Mouse (Mus musculus) limb, embryonic 15.5 days (tissue): ENCODE results near the gene Cebpz. TPM values are rescaled to one million over a fixed set of nuclear protein-coding genes. Genes with fewer than 3 reads are reported as not detected.

ENCODE experiments used
- ATAC-seq: fragments of 200-750 bp; cut with Nextera tagmentation; 2 replicates; pipeline ENCODE4 v1.8.0; 2017; ENCODE audit warnings: low read depth, moderate TSS enrichment; ENCODE audit not compliant: insufficient number of reproducible peaks, low FRiP score, low TSS enrichment
- H3K27ac ChIP-seq: fragments of 300-500 bp; sonication (generic); 2 replicates; pipeline ENCODE4 v1.5.1; 2015; ENCODE audit warnings: moderate library complexity, mild to moderate bottlenecking, inconsistent platforms
- H3K27me3 ChIP-seq: fragments of 300-500 bp; sonication (generic); 2 replicates; pipeline ENCODE4 v1.6.1; 2015; ENCODE audit warnings: inconsistent platforms
- H3K36me3 ChIP-seq: fragments of 300-500 bp; sonication (generic); 2 replicates; pipeline ENCODE4 v1.6.1; 2015; ENCODE audit warnings: inconsistent platforms
- H3K4me1 ChIP-seq: fragments of 300-500 bp; sonication (generic); 2 replicates; pipeline ENCODE4 v1.6.1; 2015; ENCODE audit warnings: inconsistent platforms
- H3K4me2 ChIP-seq: fragments of 300-500 bp; sonication (generic); 2 replicates; pipeline ENCODE4 v1.6.1; 2015; ENCODE audit warnings: mild to moderate bottlenecking, inconsistent platforms
- H3K4me3 ChIP-seq: fragments of 300-500 bp; sonication (generic); 2 replicates; pipeline ENCODE4 v1.5.1; 2015; ENCODE audit warnings: mild to moderate bottlenecking, inconsistent platforms
- H3K9ac ChIP-seq: fragments of 300-500 bp; sonication (generic); 2 replicates; pipeline ENCODE4 v1.6.1; 2015; ENCODE audit warnings: inconsistent platforms
- H3K9me3 ChIP-seq: fragments of 300-500 bp; sonication (generic); 2 replicates; pipeline ENCODE4 v1.6.1; 2016; ENCODE audit warnings: inconsistent platforms
- WGBS: fragments of 180-500 bp; shearing (Covaris S2); methylation state at CpG from one replicate; pipeline ENCODE4 v1.1.7; 2015; 5-methylcytosine and 5-hydroxymethylcytosine counted together
- polyA plus RNA-seq: library from polyadenylated mRNA; unstranded; fragments of >200 nt; fragmentation: Nextera tagmentation; extraction: Ambion mirVana; gene quantifications from 2 replicates; pipeline ENCODE4 v1.2.1, GENCODE M21; 2015

Gene Cebpz
- 40.6 and 61.9 TPM in 2 replicates for polyA plus RNA-seq

DNA sequence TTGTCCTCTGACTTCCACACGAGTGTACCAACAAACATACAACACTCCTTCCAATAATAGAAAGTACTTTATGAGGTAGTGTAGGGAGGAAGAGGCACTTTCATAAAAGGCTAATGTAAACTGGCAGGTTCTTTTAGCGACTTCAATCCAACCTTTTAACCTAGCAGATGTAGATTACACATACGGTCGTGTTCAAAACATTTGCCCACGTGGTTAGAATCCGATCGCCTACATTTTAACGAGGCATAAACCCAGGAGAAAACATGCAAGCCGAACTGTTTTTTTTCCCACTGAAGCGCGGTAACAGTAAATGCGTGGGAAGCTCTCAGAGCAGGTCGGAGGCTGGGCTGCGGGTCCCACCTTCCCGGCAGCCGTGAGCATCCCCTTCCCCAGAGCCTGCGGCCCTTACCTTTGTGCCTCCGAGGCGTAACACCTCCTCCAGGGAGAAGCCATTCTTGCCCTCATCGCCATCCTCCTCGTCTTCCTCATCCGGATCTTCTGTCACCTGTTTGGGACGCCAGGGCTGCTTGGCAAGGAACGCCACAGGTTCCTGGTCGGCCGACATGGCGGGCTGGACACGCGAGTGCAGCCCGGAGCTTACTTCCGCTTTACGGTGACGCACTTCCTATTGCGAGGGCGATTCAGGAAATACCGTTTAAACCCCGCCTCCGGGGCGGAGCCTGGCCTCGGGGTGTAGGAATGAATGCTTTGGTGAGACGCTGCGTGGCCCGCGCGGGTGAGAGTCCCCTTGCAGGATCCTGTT lies at the start of gene Cebpz, which contains the start of gene Ndufaf7:
TSS of gene Cebpz (minus strand) at position 601 of the 763 bp plus-strand sequence.
TSS of gene Ndufaf7 (plus strand) at position 671 of the 763 bp plus-strand sequence.
- WGBS: under 1% methylated on average over 45 of the region's 45 CpGs
- Histone ChIP-seq H3K4me1 (peaks cover 20% of the 10 kb centered on the region; the same call in 1 of the 2 replicates), H3K4me3 (peak within 1 kb of the TSS; percentile 93), H3K9ac (peak within 1 kb of the TSS; percentile 76), H3K36me3 (peaks cover 45% of the 10 kb centered on the region), H3K4me2 (peak within 1 kb of the TSS; percentile 71), H3K9me3 (no peaks in the 10 kb centered on the region), H3K27me3 (no peaks in the 10 kb centered on the region), H3K27ac (peak within 1 kb of the TSS; percentile 69)
- peak; percentile 98 for ATAC-seq

DNA sequence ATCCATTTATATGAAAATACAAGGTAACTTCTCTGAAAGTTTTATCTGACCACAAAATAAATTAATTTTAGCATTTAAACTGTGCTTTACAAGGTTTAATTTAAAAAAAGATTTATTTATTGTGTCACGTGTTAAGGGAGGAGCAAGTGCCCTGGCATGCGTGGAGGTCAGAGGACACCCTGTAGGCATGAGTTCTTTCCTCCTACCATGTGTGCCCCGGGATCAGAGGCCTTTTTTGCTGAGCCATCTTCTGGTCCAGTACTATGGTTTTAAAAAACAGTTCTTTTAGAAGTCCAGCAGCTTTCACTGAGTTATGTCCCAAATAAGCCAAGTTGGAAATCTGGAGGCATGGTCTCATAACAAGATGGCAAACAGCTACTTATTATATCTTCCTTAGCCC lies 46.9 kb upstream of the Cebpz start:
- Histone ChIP-seq H3K4me2 (no peak overlapping the region), H3K4me1 (no peaks in the 10 kb centered on the region), H3K9me3 (no peaks in the 10 kb centered on the region), H3K36me3 (peaks cover 27% of the 10 kb centered on the region), H3K27ac (no peak overlapping the region), H3K27me3 (no peaks in the 10 kb centered on the region), H3K4me3 (no peak overlapping the region), H3K9ac (no peak overlapping the region)
- ATAC-seq: no peak
- 84% methylated on average over 3 of the region's 3 CpGs for WGBS

DNA sequence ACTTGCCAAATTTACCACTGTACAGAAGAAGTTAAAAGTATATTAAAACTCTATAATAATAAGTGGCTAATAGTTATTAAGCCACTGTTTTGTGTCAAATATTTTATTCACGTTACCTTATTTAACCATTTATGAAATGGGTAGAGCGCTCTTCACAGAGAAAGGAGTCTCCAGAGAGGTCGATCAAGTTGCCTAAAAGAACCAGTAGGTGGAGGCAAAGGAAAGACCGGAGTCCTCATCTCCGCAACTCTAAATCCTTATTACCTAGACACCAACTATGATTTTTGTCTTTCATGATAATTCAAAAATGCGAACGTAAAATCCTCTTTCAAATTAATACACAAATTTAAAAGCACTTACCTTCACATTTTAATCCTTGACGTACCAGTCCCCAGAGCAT lies 46.3 kb upstream of the Cebpz start:
- H3K9me3 ChIP-seq: no peaks in the 10 kb centered on the region
- no peak overlapping the region for H3K4me2 ChIP-seq

DNA sequence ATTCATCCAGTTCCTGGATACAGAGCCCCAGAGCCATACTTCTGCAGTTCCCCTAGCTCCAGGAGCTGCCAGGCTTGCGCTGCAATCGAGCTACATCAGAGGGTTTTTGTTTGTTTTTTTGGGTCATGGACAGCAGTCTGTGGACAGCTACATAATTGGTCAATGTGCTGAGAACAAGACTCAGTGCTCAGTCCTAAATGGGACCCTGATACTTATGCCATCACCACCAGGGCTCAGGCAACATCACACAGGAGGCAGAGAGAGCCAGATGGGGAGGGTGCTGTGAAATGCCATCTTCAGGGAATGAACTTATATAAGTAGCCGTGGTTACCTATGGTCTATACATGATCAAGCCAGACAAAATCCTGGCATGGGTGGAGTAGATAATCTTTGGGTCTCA lies 31.6 kb upstream of the Cebpz start:
- H3K4me2 ChIP-seq: no peak overlapping the region
- no peak overlapping the region for H3K4me3 ChIP-seq
- H3K27ac ChIP-seq: no peak overlapping the region
- 76% methylated on average over 3 of the region's 3 CpGs for WGBS
- no peaks in the 10 kb centered on the region for H3K4me1 ChIP-seq
- peaks cover 41% of the 10 kb centered on the region for H3K36me3 ChIP-seq
- no peaks in the 10 kb centered on the region for H3K9me3 ChIP-seq
- H3K9ac ChIP-seq: no peak overlapping the region
- no peaks in the 10 kb centered on the region for H3K27me3 ChIP-seq
- ATAC-seq: no peak

More for the DNA sequence above, 46.3 kb upstream of the Cebpz start:
- Histone ChIP-seq H3K27ac (no peak overlapping the region), H3K4me1 (no peaks in the 10 kb centered on the region), H3K9ac (no peak overlapping the region), H3K36me3 (peaks cover 27% of the 10 kb centered on the region), H3K4me3 (no peak overlapping the region), H3K27me3 (no peaks in the 10 kb centered on the region)
- ATAC-seq: no peak
- 93% methylated on average over 8 of the region's 8 CpGs for WGBS

DNA sequence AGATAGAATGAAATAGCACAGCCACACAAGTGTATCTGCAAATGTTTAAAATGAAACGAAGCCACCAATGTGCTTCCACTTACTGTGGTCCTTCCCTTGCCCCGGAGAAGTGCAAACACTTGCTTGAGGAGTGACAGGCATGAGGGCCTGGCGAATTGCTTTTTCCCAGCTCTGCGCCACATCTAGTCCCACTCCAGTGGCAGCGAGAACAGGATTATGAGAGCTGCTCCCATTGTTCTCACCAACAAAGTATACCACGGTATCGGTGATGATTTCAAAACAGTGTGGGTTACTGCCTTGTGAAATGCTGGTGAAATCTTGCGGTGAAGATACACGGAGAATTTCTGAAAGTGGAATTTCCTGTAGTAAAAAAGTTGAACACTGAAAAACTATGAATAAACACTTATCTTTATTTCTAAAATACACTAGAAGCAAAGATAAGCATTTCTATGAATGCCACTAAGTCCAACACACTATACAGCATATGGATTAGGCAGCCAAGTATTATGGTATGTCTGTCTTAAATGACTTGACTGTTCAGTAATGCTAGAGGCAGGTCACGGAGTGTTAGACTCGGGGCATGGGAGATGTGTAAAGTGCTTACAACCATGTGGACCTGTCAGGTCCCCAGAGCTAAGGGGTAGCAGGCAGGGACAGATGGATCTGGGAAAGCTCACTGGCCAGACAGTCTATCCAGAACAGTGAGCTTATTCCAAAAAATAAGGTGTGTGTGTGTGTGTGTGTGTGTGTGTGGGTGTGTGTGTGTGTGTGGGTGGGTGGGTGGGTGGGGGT lies 29.4 kb upstream of the Cebpz start:
- 91% methylated on average over 11 of the region's 11 CpGs for WGBS
- H3K9me3 ChIP-seq: no peaks in the 10 kb centered on the region
- H3K4me3 ChIP-seq: no peak overlapping the region
- no peak for ATAC-seq
- H3K9ac ChIP-seq: no peak overlapping the region
- H3K27ac ChIP-seq: no peak overlapping the region
- peaks cover 52% of the 10 kb centered on the region for H3K36me3 ChIP-seq
- no peaks in the 10 kb centered on the region for H3K27me3 ChIP-seq
- H3K4me1 ChIP-seq: no peaks in the 10 kb centered on the region
- no peak overlapping the region for H3K4me2 ChIP-seq

DNA sequence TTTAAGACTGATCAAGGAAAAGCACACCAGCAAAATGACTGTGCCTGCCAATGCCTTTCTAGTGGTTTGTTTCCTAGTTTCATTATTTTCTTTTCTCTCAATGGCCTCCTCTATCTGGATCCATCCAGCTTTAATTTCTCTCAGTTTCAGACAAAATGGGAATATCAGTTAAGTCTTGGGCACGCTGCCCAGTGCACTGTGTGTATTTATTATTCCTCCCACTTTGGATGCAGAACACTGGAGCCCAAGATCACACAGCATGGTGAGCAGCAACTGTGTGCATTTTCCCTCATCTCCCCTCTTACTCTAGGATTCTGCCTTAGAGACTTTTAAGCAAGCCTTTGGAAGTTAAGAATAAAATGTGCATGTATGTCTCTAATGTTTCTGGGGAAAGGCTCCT lies 27.5 kb upstream of the Cebpz start:
- H3K4me3 ChIP-seq: no peak overlapping the region
- peaks cover 60% of the 10 kb centered on the region for H3K36me3 ChIP-seq
- no peaks in the 10 kb centered on the region for H3K27me3 ChIP-seq
- no peak overlapping the region for H3K4me2 ChIP-seq
- no peak overlapping the region for H3K9ac ChIP-seq
- no peaks in the 10 kb centered on the region for H3K9me3 ChIP-seq
- 88% methylated on average over 1 of the region's 1 CpGs for WGBS
- H3K27ac ChIP-seq: no peak overlapping the region
- ATAC-seq: no peak
- no peaks in the 10 kb centered on the region for H3K4me1 ChIP-seq

DNA sequence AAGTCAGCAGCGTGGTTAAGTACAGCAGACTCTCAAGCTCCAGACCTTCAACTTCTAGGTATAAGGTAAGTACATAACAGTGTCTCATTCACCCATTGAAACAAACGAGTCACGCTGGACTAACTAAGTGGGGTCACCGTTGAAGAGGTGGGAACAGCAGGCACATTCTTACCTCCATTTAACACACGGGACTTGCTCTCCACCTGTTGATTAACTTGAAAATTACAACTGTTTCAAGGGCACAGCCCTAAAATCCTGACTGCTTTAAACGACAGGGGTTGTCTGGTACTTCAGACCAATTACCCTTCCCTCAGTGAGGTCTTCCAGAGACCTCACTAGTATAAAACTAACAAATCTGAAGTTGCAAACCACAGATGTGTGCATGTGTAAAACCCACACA lies 22.6 kb upstream of the Cebpz start:
- Histone ChIP-seq H3K27me3 (no peaks in the 10 kb centered on the region), H3K27ac (no peak overlapping the region), H3K9me3 (no peaks in the 10 kb centered on the region), H3K9ac (no peak overlapping the region), H3K36me3 (peaks cover 74% of the 10 kb centered on the region), H3K4me3 (no peak overlapping the region), H3K4me2 (no peak overlapping the region), H3K4me1 (no peaks in the 10 kb centered on the region)
- ATAC-seq: no peak
- WGBS: 64% methylated on average over 6 of the region's 6 CpGs

DNA sequence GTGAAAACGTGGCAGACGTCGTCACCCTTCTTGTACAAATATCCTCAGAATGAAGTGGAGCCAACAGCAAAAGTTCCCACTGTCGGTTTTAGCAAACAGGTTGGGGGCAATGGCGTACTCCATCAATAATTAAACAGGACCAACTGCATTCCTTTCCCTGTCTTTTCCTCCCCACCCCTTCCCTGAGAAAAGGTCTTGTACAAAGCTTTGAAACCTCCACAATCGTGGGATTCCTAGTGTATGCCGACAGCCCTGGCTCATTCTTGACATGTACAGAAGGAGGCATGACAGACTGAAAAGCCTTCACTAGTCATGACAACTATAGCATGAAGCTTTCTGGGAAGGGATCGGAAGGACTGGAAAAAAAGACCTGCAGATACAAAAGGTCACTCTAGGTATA lies 16.4 kb upstream of the Cebpz start:
- Histone ChIP-seq H3K4me2 (no peak overlapping the region), H3K4me1 (no peaks in the 10 kb centered on the region), H3K36me3 (peaks cover 77% of the 10 kb centered on the region), H3K27me3 (no peaks in the 10 kb centered on the region), H3K9ac (no peak overlapping the region), H3K4me3 (no peak overlapping the region), H3K9me3 (no peaks in the 10 kb centered on the region), H3K27ac (no peak overlapping the region)
- ATAC-seq: no peak
- whole genome bisulfite sequencing: 71% methylated on average over 8 of the region's 8 CpGs

DNA sequence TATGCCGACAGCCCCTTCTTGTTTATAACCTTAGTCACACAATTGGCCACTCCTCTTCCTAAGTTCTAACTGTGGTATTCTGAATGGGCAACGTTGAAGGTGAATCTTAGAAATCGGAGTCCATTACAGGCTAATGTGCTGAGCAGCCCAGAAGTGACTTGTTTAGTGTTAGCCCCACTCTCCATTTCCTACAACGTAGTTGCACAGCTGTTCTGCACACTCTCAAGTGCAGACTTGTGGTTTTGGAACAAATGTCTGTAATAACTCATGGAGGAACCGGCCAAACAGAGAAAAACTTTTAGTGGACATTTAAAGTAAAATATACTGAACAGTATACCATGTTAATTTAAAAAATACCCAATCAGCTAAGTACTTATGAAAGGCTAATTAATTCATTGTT lies 15.2 kb upstream of the Cebpz start:
- Histone ChIP-seq H3K4me1 (no peaks in the 10 kb centered on the region), H3K9me3 (no peaks in the 10 kb centered on the region), H3K4me2 (no peak overlapping the region), H3K27me3 (no peaks in the 10 kb centered on the region), H3K36me3 (peaks cover 81% of the 10 kb centered on the region), H3K4me3 (no peak overlapping the region), H3K9ac (no peak overlapping the region), H3K27ac (no peak overlapping the region)
- 84% methylated on average over 5 of the region's 5 CpGs for WGBS
- ATAC-seq: no peak

DNA sequence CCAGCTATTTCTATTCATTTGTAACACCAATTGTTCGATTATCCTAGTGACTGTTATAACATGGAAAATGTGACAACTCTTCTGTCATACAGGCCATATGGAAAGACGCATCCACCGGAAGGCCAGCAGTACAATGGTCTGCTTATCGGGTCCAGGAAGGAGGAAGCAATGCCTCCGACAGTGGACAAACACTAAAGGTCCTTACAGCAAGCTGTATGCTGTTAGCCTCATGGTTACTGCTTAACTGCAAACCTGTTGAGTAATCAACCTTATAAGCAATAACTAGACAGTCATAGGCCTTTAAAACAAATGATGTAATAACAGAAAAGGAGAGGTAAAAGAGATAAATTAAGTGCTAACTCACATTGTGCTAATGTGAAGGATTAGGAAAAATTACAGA lies 14.4 kb upstream of the Cebpz start:
- Histone ChIP-seq H3K9me3 (no peaks in the 10 kb centered on the region), H3K4me1 (no peaks in the 10 kb centered on the region), H3K9ac (no peak overlapping the region), H3K4me3 (no peak overlapping the region), H3K27me3 (no peaks in the 10 kb centered on the region), H3K4me2 (no peak overlapping the region), H3K36me3 (peaks cover 82% of the 10 kb centered on the region), H3K27ac (no peak overlapping the region)
- ATAC-seq: no peak
- 95% methylated on average over 5 of the region's 5 CpGs for WGBS

DNA sequence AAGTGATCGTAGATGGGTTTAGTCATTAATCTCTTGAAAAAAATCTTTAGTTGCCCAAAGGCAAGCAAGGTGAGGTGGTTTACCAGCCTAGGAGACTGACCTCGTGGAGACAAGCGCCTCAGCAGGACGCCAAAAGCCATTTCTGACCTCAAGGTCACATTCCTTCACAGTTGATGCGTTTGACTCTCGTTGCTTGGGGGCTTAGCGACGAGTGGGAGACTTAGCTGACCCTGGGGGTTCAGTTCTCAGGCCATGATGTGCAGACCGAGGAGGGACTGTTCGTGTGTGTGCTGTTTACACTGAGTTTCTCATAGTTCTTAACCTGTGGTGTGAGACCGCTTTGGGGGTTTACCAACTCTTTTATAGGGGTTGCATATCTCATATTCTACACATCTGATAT lies 5.7 kb upstream of the Cebpz start:
- H3K27me3 ChIP-seq: no peaks in the 10 kb centered on the region
- no peak overlapping the region for H3K4me2 ChIP-seq
- peaks cover 2% of the 10 kb centered on the region; the same call in 1 of the 2 replicates for H3K4me1 ChIP-seq
- no peak overlapping the region for H3K9ac ChIP-seq
- no peak overlapping the region for H3K4me3 ChIP-seq
- H3K9me3 ChIP-seq: no peaks in the 10 kb centered on the region
- 61% methylated on average over 11 of the region's 11 CpGs for WGBS
- no peak overlapping the region for H3K27ac ChIP-seq
- ATAC-seq: no peak
- peaks cover 43% of the 10 kb centered on the region for H3K36me3 ChIP-seq

DNA sequence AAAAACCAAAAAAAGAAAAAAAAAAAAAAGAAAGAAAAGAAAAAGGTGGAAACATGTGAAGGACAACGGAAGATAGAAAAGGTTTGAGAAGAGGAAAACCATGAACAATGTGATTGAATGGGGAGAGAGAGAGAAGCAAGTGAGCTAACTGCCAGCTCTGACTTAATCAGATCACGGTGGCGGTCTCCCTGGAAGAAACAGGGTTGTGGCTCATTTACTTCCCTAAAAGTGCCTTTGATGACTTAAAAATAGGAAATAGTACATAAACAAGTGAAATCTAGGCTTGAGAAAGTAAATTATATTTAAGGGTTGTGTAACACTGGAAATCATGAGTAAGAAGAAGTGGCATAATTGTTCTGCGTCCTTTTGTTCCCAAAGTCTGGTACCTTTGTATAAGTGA lies 2.1 kb upstream of the Cebpz start:
- ATAC-seq: no peak
- peaks cover 18% of the 10 kb centered on the region; the same call in 1 of the 2 replicates for H3K4me1 ChIP-seq
- H3K9me3 ChIP-seq: no peaks in the 10 kb centered on the region
- no peak overlapping the region for H3K4me3 ChIP-seq
- WGBS: 92% methylated on average over 4 of the region's 4 CpGs
- H3K27ac ChIP-seq: no peak overlapping the region
- no peaks in the 10 kb centered on the region for H3K27me3 ChIP-seq
- H3K4me2 ChIP-seq: no peak overlapping the region
- peaks cover 42% of the 10 kb centered on the region for H3K36me3 ChIP-seq
- no peak overlapping the region for H3K9ac ChIP-seq
